Mouse (Mus musculus): ENCODE results near the gene Tyw1. TPM values are rescaled to one million over a fixed set of nuclear protein-coding genes. Genes with fewer than 3 reads are reported as not detected.

Tyw1 gene
- polyA plus RNA-seq, 1 experiment from 2014 or later: 13.8 TPM

DNA sequence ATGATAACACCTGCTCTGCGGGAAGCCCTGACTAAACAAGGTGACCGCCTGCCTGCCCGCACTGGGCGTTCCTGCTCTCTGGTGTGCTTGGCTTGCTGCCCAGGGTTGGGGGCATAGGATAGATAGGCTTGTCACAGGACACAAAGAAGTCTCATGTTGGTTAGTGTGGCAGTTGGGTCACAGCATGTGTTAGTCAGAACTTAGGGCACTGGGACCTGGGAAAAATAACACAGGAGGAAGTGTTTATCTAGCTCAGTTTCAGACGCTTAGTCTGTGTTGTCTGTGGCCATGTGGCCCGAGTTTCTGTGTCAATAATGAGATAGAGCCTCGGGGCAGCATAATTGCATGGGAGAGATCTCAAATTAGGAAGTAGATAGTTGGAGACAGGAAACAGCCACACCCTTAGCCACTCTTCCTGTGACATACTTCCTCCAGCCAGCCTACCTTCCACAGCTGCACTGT is 22.6 kb downstream of the Tyw1 start:
- Histone ChIP-seq H3K36me3 (ENCODE audit: control insufficient read depth, insufficient read depth, low read length) (peaks cover 10% of the 10 kb centered on the region), H3K4me3 (ENCODE audit: low read depth, low read length) (no peak overlapping the region), H3K9ac (ENCODE audit: low read length) (no peak overlapping the region), H3K9me3 (ENCODE audit: control insufficient read depth, low read length) (no peaks in the 10 kb centered on the region), H3K27me3 (ENCODE audit: control insufficient read depth, insufficient read depth, low read length) (no peaks in the 10 kb centered on the region), H3K4me1 (replicated peaks; ENCODE audit: control insufficient read depth, insufficient read depth) (no peaks in the 10 kb centered on the region), H3K4me2 (replicated peaks; ENCODE audit: low read depth) (no peak overlapping the region), H3K27ac (replicated peaks) (no peak overlapping the region)
- TF ChIP-seq EP300 (optimal IDR thresholded peaks at IDR 0.05): no peak
- TF ChIP-seq CTCF (IDR thresholded peaks at IDR 0.05; ENCODE audit: low read depth): no peak
- ATAC-seq (ENCODE audit: low FRiP score, low TSS enrichment): no peak
- no peak for DNase-seq (ENCODE audit: low spot score)
- WGBS: 77% methylated on average over 7 of the region's 7 CpGs

- no peak overlapping the region for H3K9ac ChIP-seq (ENCODE audit: low read length)
- ATAC-seq (ENCODE audit: low FRiP score, low TSS enrichment): no peak
- TF ChIP-seq EP300 (optimal IDR thresholded peaks at IDR 0.05) (no peak), CTCF (IDR thresholded peaks at IDR 0.05; ENCODE audit: low read depth) (no peak)
- no peaks in the 10 kb centered on the region for H3K9me3 ChIP-seq (ENCODE audit: control insufficient read depth, low read length)
- H3K4me3 ChIP-seq (ENCODE audit: low read depth, low read length): no peak overlapping the region
- peaks cover 17% of the 10 kb centered on the region for H3K36me3 ChIP-seq (ENCODE audit: control insufficient read depth, insufficient read depth, low read length)
- no peak overlapping the region for H3K27ac ChIP-seq (replicated peaks)
- no peak for DNase-seq (ENCODE audit: low spot score)
- H3K4me2 ChIP-seq (replicated peaks; ENCODE audit: low read depth): no peak overlapping the region
- H3K4me1 ChIP-seq (replicated peaks; ENCODE audit: control insufficient read depth, insufficient read depth): no peaks in the 10 kb centered on the region
- 95% methylated on average over 9 of the region's 9 CpGs for WGBS
- H3K27me3 ChIP-seq (ENCODE audit: control insufficient read depth, insufficient read depth, low read length): no peaks in the 10 kb centered on the region
Observed at GRCm38 (mm10) chr5:130283079-130283732, 27.8 kb downstream of the Tyw1 start.

DNA sequence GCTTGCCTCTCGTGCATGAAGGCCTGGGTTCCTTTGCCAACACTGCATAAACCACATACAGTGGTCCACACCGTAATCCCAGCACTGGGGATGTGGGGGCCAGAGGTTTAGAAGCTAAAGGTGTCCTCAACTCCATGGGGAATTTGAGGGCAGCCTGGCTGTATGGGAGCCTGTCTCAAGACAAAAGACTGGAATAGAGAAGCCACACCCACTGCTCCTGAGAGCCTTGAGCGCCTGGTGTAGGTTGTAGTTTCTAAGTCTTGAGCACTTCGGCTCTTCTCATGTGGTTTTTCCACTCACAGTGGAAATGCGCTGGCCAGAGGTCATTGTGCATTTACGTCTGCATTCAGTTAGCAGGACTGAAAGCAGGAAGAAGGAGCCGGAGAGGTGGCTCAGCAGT is 32.7 kb downstream of the Tyw1 start:
- no peak overlapping the region for H3K9ac ChIP-seq (ENCODE audit: low read length)
- ATAC-seq (ENCODE audit: low FRiP score, low TSS enrichment) (no peak), DNase-seq (ENCODE audit: low spot score) (no peak)
- no peak overlapping the region for H3K4me3 ChIP-seq (ENCODE audit: low read depth, low read length)
- no peaks in the 10 kb centered on the region for H3K27me3 ChIP-seq (ENCODE audit: control insufficient read depth, insufficient read depth, low read length)
- H3K9me3 ChIP-seq (ENCODE audit: control insufficient read depth, low read length): no peaks in the 10 kb centered on the region
- H3K36me3 ChIP-seq (ENCODE audit: control insufficient read depth, insufficient read depth, low read length): peaks cover 9% of the 10 kb centered on the region; the same call in 1 of the 2 replicates
- TF ChIP-seq CTCF (IDR thresholded peaks at IDR 0.05; ENCODE audit: low read depth): no peak
- TF ChIP-seq EP300 (optimal IDR thresholded peaks at IDR 0.05): no peak
- 92% methylated on average over 7 of the region's 7 CpGs for WGBS
- H3K27ac ChIP-seq (replicated peaks): no peak overlapping the region
- H3K4me1 ChIP-seq (replicated peaks; ENCODE audit: control insufficient read depth, insufficient read depth): no peaks in the 10 kb centered on the region
- no peak overlapping the region for H3K4me2 ChIP-seq (replicated peaks; ENCODE audit: low read depth)

DNA sequence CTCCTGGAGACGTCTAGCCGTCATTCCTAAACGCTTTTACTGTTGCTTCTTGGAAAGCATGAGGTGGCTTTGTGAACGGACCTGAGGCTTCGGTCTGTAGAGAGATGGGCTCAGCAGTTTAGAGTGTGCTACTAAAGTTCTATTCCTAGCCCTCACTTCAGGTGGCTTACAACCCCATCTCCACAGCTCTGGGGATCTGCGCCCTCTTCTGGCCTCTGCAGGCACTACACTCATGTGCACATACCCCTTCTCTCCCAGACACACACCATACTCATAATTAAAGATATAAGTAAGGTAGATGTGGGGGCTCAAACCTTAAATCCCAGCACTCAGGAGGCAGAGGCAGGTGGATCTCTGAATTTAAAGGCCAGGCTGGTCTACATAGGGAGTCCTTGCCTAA is 34.8 kb downstream of the Tyw1 start:
- no peaks in the 10 kb centered on the region for H3K4me1 ChIP-seq (replicated peaks; ENCODE audit: control insufficient read depth, insufficient read depth)
- H3K36me3 ChIP-seq (ENCODE audit: control insufficient read depth, insufficient read depth, low read length): peaks cover 3% of the 10 kb centered on the region; the same call in 1 of the 2 replicates
- no peak overlapping the region for H3K4me2 ChIP-seq (replicated peaks; ENCODE audit: low read depth)
- TF ChIP-seq EP300 (optimal IDR thresholded peaks at IDR 0.05) (no peak), CTCF (IDR thresholded peaks at IDR 0.05; ENCODE audit: low read depth) (peak; percentile 24)
- 98% methylated on average over 6 of the region's 6 CpGs for WGBS
- no peak for ATAC-seq (ENCODE audit: low FRiP score, low TSS enrichment)
- H3K9ac ChIP-seq (ENCODE audit: low read length): no peak overlapping the region
- no peaks in the 10 kb centered on the region for H3K9me3 ChIP-seq (ENCODE audit: control insufficient read depth, low read length)
- no peaks in the 10 kb centered on the region for H3K27me3 ChIP-seq (ENCODE audit: control insufficient read depth, insufficient read depth, low read length)
- no peak overlapping the region for H3K27ac ChIP-seq (replicated peaks)
- DNase-seq (ENCODE audit: low spot score): no peak
- H3K4me3 ChIP-seq (ENCODE audit: low read depth, low read length): no peak overlapping the region

- TF ChIP-seq EP300 (optimal IDR thresholded peaks at IDR 0.05): no peak
- TF ChIP-seq CTCF (IDR thresholded peaks at IDR 0.05; ENCODE audit: low read depth): no peak
- no peaks in the 10 kb centered on the region for H3K9me3 ChIP-seq (ENCODE audit: control insufficient read depth, low read length)
- H3K4me2 ChIP-seq (replicated peaks; ENCODE audit: low read depth): no peak overlapping the region
- no peak overlapping the region for H3K4me3 ChIP-seq (ENCODE audit: low read depth, low read length)
- H3K27me3 ChIP-seq (ENCODE audit: control insufficient read depth, insufficient read depth, low read length): no peaks in the 10 kb centered on the region
- no peak for DNase-seq (ENCODE audit: low spot score)
- ATAC-seq (ENCODE audit: low FRiP score, low TSS enrichment): no peak
- H3K27ac ChIP-seq (replicated peaks): no peak overlapping the region
- 93% methylated on average over 12 of the region's 12 CpGs for WGBS
- no peaks in the 10 kb centered on the region for H3K4me1 ChIP-seq (replicated peaks; ENCODE audit: control insufficient read depth, insufficient read depth)
- no peak overlapping the region for H3K9ac ChIP-seq (ENCODE audit: low read length)
- peaks cover 3% of the 10 kb centered on the region; the same call in 1 of the 2 replicates for H3K36me3 ChIP-seq (ENCODE audit: control insufficient read depth, insufficient read depth, low read length)
Observed at GRCm38 (mm10) chr5:130290775-130291174, 35.4 kb downstream of the Tyw1 start.

DNA sequence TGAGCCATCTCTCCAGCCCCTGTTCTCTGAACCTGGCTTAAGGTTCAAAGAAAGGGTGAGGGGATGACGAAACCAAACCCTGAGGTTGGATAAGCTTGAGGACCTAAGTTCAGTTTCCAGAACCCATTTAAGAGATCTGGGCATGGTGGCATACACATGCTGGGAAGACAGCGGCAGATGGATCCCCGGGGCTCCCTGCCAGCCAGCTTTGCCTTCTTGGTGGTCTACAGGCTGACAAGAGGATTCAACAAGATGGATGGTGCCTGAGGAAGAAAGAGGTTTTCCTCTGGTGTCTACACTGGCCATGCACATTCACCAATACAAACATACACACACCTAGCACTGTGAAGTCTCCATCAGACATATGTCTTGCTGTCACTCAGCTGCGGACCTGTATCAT is 37.6 kb downstream of the Tyw1 start:
- Histone ChIP-seq H3K36me3 (ENCODE audit: control insufficient read depth, insufficient read depth, low read length) (peaks cover 3% of the 10 kb centered on the region), H3K9me3 (ENCODE audit: control insufficient read depth, low read length) (no peaks in the 10 kb centered on the region), H3K4me1 (replicated peaks; ENCODE audit: control insufficient read depth, insufficient read depth) (no peaks in the 10 kb centered on the region), H3K27me3 (ENCODE audit: control insufficient read depth, insufficient read depth, low read length) (no peaks in the 10 kb centered on the region), H3K4me3 (ENCODE audit: low read depth, low read length) (no peak overlapping the region), H3K9ac (ENCODE audit: low read length) (no peak overlapping the region), H3K4me2 (replicated peaks; ENCODE audit: low read depth) (no peak overlapping the region), H3K27ac (replicated peaks) (no peak overlapping the region)
- ATAC-seq (ENCODE audit: low FRiP score, low TSS enrichment) (no peak), DNase-seq (ENCODE audit: low spot score) (no peak)
- TF ChIP-seq CTCF (IDR thresholded peaks at IDR 0.05; ENCODE audit: low read depth) (no peak), EP300 (optimal IDR thresholded peaks at IDR 0.05) (no peak)
- WGBS: 84% methylated on average over 4 of the region's 4 CpGs

Measured in stomach, postnatal 0 days (tissue).